In the genomic region with DNA sequence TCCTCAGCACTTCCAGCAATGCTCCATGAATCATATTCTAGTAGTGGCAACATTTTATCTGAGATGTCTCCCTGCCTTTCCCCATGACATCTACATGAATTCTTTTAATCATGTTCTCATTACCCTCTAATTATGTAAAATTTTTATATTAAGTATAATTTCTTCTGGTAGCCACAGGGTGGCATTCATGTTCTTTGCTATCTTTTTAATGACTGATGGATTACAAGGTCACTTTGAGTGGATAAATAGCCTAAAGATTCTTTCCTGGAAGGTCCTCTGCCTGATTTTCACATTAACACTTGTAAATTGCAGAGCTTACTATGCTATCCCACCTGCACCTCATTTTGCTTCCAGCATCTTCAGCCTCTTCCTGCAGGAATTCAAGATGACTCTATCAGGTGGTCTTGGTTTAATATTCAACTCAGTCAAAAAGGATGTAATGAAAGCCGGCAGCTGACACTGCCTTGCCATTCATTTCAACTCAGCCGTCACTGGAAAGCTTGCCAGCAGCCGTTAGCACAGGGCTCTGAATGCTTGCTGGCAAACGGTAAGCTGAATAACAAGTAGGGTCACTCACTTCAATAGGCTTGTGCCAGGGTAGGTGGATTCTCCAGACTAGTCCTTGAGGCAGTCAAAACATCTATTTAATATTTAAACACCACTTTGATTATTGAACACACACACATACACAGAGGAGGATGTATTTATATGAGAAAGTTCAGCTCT, we compare ENCODE assay signal across 11 mouse cellular contexts.
DNase-seq lines count a peak whose midpoint lies in the region; ATAC-seq lines count a peak whose summit lies in the region.
"Had no signal": no experiment of that assay in that cellular context is flagged by ENCODE, and none has a peak within 500 bp of the region (broad histone marks: within the 10 kb centered on the region; RNA-seq: fewer than 3 reads in every experiment).

No protein-coding gene starts in this region.

- no peaks in the 10 kb centered on the region for H3K36me3 ChIP-seq in hindbrain, embryonic 14.5 days (replicated peaks; ENCODE audit: control insufficient read depth, insufficient read depth)
- no peaks in the 10 kb centered on the region for H3K36me3 ChIP-seq in midbrain, embryonic 15.5 days (replicated peaks)
- no peaks in the 10 kb centered on the region for H3K36me3 ChIP-seq in heart, embryonic 12.5 days
- H3K36me3 ChIP-seq: stomach, embryonic 15.5 days had no signal

- no peak overlapping the region for H3K4me2 ChIP-seq in hindbrain, embryonic 14.5 days (replicated peaks)
- H3K4me2 ChIP-seq in midbrain, embryonic 15.5 days = no peak overlapping the region
- no peak overlapping the region for H3K4me2 ChIP-seq in heart, embryonic 12.5 days
- H3K4me2 ChIP-seq: stomach, embryonic 15.5 days had no signal

- 5% methylated on average over 4 of the region's 4 CpGs for WGBS in hindbrain, embryonic 14.5 days
- WGBS in midbrain, embryonic 15.5 days = 6% methylated on average over 4 of the region's 4 CpGs
- 62% methylated on average over 4 of the region's 4 CpGs for WGBS in heart, embryonic 12.5 days

- no peak overlapping the region for H3K4me3 ChIP-seq in hindbrain, embryonic 14.5 days (replicated peaks; ENCODE audit: low read length)
- H3K4me3 ChIP-seq in midbrain, embryonic 15.5 days = no peak overlapping the region
- no peak overlapping the region for H3K4me3 ChIP-seq in heart, embryonic 12.5 days
- H3K4me3 ChIP-seq: stomach, embryonic 15.5 days had no signal

- H3K4me1 ChIP-seq in hindbrain, embryonic 14.5 days (replicated peaks; ENCODE audit: control insufficient read depth, insufficient read depth, low read length) = peaks cover 5% of the 10 kb centered on the region; the same call in 1 of the 2 replicates
- peaks cover 10% of the 10 kb centered on the region for H3K4me1 ChIP-seq in midbrain, embryonic 15.5 days
- H3K4me1 ChIP-seq in heart, embryonic 12.5 days (replicated peaks) = no peaks in the 10 kb centered on the region
- H3K4me1 ChIP-seq: stomach, embryonic 15.5 days had no signal

- intact Hi-C loops in left cerebral cortex, postnatal 4 days (cut with DNase I) = no loop called here

- H3K9me3 ChIP-seq in hindbrain, embryonic 14.5 days (ENCODE audit: control insufficient read depth, low read length) = no peaks in the 10 kb centered on the region
- H3K9me3 ChIP-seq in midbrain, embryonic 15.5 days = no peaks in the 10 kb centered on the region
- H3K9me3 ChIP-seq in heart, embryonic 12.5 days (replicated peaks) = no peaks in the 10 kb centered on the region
- H3K9me3 ChIP-seq: stomach, embryonic 15.5 days had no signal

- no peak overlapping the region for H3K9ac ChIP-seq in hindbrain, embryonic 14.5 days
- no peak overlapping the region for H3K9ac ChIP-seq in midbrain, embryonic 15.5 days
- H3K9ac ChIP-seq in heart, embryonic 12.5 days = no peak overlapping the region
- H3K9ac ChIP-seq: stomach, embryonic 15.5 days had no signal

- ATAC-seq in hindbrain, embryonic 14.5 days (ENCODE audit: low FRiP score) = peak; percentile 83; the same call in 1 of the 2 replicates
- peak; percentile 91 for ATAC-seq in midbrain, embryonic 15.5 days (replicated peaks)
- no peak for ATAC-seq in heart, embryonic 12.5 days (ENCODE audit: insufficient number of reproducible peaks, low FRiP score)

- no peaks in the 10 kb centered on the region for H3K27me3 ChIP-seq in hindbrain, embryonic 14.5 days (ENCODE audit: control insufficient read depth, insufficient read depth, low read length)
- no peaks in the 10 kb centered on the region for H3K27me3 ChIP-seq in midbrain, embryonic 15.5 days (replicated peaks)
- no peaks in the 10 kb centered on the region for H3K27me3 ChIP-seq in heart, embryonic 12.5 days (replicated peaks)
- H3K27me3 ChIP-seq: stomach, embryonic 15.5 days had no signal

- H3K27ac ChIP-seq in hindbrain, embryonic 14.5 days = no peak overlapping the region
- H3K27ac ChIP-seq in midbrain, embryonic 15.5 days = 0 out of 2 replicates have a peak overlapping the region, but pooled peaks have one; percentile 13
- no peak overlapping the region for H3K27ac ChIP-seq in heart, embryonic 12.5 days (ENCODE audit: poor library complexity, severe bottlenecking)
- H3K27ac ChIP-seq: stomach, embryonic 15.5 days had no signal

- peak; percentile 0 for DNase-seq in cerebellum, adult 8-10 months
- no peak for DNase-seq in cerebellum, adult 9-10 months
- peak; percentile 37 for DNase-seq in left cerebral cortex, postnatal 4 days
- no peak for DNase-seq in left cerebral cortex, adult 8-10 months (ENCODE audit: low spot score in 2 of 2)
- DNase-seq in hindbrain, embryonic 14.5 days (ENCODE audit: low spot score) = peak; percentile 49
- no peak for DNase-seq in adrenal gland, postnatal 14 days
- DNase-seq: heart, postnatal 4 days; lung, postnatal 4 days had no signal

Comparison
In these comparisons a context has a peak if more than half of its experiments do, and no peak if none do; other contexts are left out.
1. DNase-seq: peak in cerebellum, adult 8-10 months (single experiment), left cerebral cortex, postnatal 4 days (single experiment) and hindbrain, embryonic 14.5 days (single experiment); none in cerebellum, adult 9-10 months (single experiment), left cerebral cortex, adult 8-10 months (0 of 2) and adrenal gland, postnatal 14 days (single experiment).